Mouse (Mus musculus): ENCODE measurements around the gene Trim8. TPM values are rescaled to one million over a fixed set of nuclear protein-coding genes. Genes with fewer than 3 reads are reported as not detected.

Gene Trim8
- 22.1 and 25.9 TPM in 2 replicates for polyA plus RNA-seq (2011; ENCODE audit: insufficient read length, low read depth, missing spikeins)

DNA sequence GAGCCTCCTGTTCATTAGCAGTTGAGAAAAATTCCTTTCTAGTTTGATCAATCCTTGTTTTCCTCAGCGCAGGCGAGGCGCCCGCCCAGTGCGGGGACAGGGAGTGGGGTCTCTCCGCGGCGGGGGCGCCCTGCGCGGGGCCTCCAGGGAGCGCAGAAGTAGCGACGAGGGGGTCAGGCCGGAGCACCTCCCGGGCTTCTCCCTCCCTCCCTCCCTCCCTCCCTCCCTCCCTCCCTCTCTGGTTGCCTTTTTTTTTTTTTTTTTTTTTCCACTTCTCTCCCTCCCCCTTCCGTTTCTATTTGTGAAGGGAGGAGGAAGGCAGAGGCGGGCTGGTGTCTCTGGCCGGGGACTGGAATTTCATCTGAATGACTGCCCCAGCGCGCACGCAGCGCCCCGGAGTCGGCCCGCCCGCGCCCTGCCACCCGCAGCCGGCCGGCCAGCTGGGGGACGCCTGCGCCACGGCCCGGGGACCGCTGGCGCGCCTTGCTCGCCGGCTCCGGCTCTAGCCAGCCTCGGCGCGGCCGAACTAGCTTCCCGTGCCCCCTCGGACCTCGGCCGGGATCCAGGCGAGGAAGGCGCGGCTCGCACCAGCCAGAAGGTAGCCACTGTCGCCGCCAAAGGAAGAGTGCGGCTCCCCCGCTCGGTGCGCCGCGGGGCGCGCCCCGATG, at the start of gene Trim8:
Gene Trim8, plus strand, starts transcription at position 302 of the 668 bp plus-strand sequence.
- Histone ChIP-seq H3K4me3 (ENCODE audit: insufficient read depth, low read length) (peak within 1 kb of the TSS; percentile 76), H3K27ac (ENCODE audit: insufficient read depth, low read length) (peak within 1 kb of the TSS; percentile 100), H3K4me1 (ENCODE audit: control insufficient read depth, insufficient read depth, low read length) (0 out of 2 replicates have a peak, but pooled peaks cover 6% of the 10 kb centered on the region)
- TF ChIP-seq POLR2A (IDR thresholded peaks at IDR 0.05; ENCODE audit: low read depth, low read length) (peak; percentile 58), CTCF (IDR thresholded peaks at IDR 0.05; ENCODE audit: borderline replicate concordance, insufficient read depth, low read length) (no peak)

DNA sequence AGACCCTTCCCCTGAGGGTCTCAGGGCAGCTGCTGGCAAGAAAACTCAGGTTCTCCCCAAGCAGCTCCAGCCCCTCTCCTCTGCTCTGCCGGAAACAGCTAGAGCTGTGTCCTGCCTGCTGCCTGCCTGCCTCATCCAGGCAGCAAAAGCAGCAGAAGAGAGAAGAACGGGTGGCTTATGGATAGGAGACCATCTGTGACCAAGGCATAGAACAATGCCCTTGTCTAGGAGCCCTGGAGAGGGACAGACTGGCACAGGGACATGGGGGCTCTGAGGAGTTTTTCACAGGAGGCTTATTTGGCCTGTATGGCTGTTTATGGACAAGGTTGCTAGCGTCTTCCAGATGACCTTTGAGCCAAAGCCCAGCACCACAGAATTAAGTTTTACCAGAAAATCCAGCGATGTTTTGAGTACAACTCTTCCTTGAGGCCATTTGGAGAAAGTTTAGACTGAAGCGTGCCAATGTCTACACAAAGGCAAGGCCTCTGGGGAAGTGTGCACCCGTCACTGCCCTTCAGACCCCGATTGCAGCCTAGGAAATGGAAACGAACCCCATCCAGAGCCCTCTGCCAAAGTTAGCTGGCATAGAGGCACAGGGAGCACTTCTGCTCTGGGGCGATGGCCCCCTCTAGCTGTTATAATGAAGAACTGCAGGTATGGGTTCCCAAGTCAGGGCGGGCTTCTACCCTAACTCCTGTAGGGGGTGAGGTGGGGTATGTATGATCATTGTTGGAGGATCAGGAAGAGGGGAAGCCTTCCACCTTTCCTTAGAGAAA, 49.3 kb upstream of the Trim8 start:
- Histone ChIP-seq H3K27ac (ENCODE audit: insufficient read depth, low read length) (no peak overlapping the region), H3K4me1 (ENCODE audit: control insufficient read depth, insufficient read depth, low read length) (peaks cover 8% of the 10 kb centered on the region), H3K4me3 (ENCODE audit: insufficient read depth, low read length) (no peak overlapping the region)
- TF ChIP-seq POLR2A (IDR thresholded peaks at IDR 0.05; ENCODE audit: low read depth, low read length) (no peak), CTCF (IDR thresholded peaks at IDR 0.05; ENCODE audit: borderline replicate concordance, insufficient read depth, low read length) (peak; percentile 43; the same call in 1 of the 2 replicates)

DNA sequence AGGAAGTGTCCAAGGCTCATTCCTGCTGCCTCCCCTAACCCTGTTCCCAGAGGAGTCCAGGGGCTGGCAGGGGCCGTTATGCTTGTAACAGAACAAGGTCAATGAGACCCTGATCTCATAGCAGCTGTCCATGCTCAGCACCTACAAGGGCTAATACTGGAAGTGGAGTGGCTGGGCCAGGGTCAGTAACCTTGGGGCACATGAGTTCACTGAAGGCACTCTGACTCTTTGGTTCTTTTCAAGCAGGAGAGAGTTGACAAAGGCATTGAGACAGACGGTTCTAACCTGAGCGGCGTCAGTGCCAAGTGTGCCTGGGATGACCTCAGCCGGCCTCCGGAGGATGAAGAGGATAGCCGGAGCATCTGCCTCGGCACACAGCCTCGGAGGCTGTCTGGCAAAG, 48.6 kb upstream of the Trim8 start:
- H3K4me3 ChIP-seq (ENCODE audit: insufficient read depth, low read length), result no peak overlapping the region
- TF ChIP-seq CTCF (IDR thresholded peaks at IDR 0.05; ENCODE audit: borderline replicate concordance, insufficient read depth, low read length), result no peak
- no peak for TF ChIP-seq POLR2A (IDR thresholded peaks at IDR 0.05; ENCODE audit: low read depth, low read length)
- H3K4me1 ChIP-seq (ENCODE audit: control insufficient read depth, insufficient read depth, low read length), result peaks cover 6% of the 10 kb centered on the region
- no peak overlapping the region for H3K27ac ChIP-seq (ENCODE audit: insufficient read depth, low read length)

DNA sequence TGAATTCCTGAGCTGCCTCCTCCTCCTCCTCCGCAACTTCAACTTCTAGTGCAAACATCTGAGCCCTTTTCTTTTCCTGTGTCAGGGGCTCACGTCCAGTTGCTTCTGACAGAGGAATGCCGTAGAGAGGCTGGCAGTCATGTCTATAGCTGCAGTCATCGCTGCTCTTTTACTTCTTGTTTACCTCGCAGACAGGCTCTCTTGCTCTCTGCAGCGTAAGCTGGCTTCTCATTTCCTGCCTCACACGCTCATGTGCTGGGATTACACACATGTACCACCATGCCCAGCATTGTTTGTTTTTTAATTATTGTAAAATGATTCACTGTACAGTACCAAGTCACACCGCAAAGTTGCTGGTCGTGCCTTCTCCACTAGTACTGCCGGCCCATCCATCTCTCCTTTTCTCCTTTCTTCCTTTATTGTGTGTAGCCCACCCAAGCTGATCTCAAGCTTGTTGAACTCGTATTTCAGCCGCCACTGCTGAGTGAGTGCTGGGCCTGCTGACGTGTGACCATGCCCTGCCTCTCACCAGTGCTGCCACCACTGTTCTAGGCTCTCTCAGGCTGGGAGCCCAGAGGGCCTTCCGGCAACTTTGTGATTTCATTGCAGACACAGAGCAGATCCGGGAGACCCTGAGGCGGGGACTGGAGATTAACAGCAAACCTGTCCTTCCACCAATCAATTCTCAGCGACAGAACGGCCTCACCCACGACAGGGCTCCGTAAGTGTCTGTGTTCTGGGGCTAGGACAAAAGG, 47.2 kb upstream of the Trim8 start:
- TF ChIP-seq CTCF (IDR thresholded peaks at IDR 0.05; ENCODE audit: borderline replicate concordance, insufficient read depth, low read length), result no peak
- no peak for TF ChIP-seq POLR2A (IDR thresholded peaks at IDR 0.05; ENCODE audit: low read depth, low read length)
- Histone ChIP-seq H3K4me1 (ENCODE audit: control insufficient read depth, insufficient read depth, low read length) (peaks cover 3% of the 10 kb centered on the region; the same call in 1 of the 2 replicates), H3K27ac (ENCODE audit: insufficient read depth, low read length) (no peak overlapping the region), H3K4me3 (ENCODE audit: insufficient read depth, low read length) (no peak overlapping the region)

DNA sequence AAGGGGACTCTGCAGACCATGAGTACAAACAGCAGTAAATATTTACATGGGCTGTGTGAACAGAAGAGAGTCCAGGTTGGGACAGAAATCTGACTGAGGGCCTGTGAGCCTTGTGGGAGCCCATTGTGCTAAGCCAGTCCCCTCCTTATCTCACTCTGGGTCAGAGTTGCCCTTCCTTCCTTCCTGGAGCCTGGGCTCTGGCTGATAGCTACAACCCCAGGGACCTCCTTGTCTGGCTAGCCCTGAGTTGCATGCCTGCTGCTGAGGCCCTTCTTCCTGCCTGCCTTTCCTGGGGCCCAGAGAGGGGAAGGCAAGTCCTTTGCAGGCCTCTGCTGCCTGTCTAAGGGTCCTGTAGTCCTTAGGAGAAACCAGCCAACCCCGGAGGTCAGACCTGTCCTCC, 46.5 kb upstream of the Trim8 start:
- no peak overlapping the region for H3K4me3 ChIP-seq (ENCODE audit: insufficient read depth, low read length)
- TF ChIP-seq POLR2A (IDR thresholded peaks at IDR 0.05; ENCODE audit: low read depth, low read length), result no peak
- no peak for TF ChIP-seq CTCF (IDR thresholded peaks at IDR 0.05; ENCODE audit: borderline replicate concordance, insufficient read depth, low read length)
- H3K27ac ChIP-seq (ENCODE audit: insufficient read depth, low read length), result no peak overlapping the region

DNA sequence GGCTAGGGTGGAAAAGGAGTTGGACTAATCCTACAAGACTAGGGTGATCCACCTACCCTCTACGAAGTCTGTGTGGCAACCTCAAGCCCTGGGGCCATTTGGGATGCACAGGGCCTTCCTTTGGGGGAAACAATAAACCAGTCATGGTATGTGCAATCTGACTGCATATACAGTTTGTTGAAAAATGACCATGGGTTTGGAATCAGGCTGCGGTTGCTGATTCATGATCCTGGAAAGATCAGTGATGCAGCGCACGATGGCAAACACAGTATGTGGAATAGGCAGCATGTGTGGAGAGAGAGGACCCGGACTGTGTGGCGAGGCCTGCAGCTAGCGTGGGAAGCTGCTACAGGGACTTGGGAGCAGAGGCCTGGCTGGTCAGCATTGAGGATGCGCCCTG, 45.9 kb upstream of the Trim8 start:
- H3K27ac ChIP-seq (ENCODE audit: insufficient read depth, low read length), result no peak overlapping the region
- TF ChIP-seq CTCF (IDR thresholded peaks at IDR 0.05; ENCODE audit: borderline replicate concordance, insufficient read depth, low read length), result no peak
- TF ChIP-seq POLR2A (IDR thresholded peaks at IDR 0.05; ENCODE audit: low read depth, low read length), result no peak
- H3K4me3 ChIP-seq (ENCODE audit: insufficient read depth, low read length), result no peak overlapping the region
- peaks cover 6% of the 10 kb centered on the region; the same call in 1 of the 2 replicates for H3K4me1 ChIP-seq (ENCODE audit: control insufficient read depth, insufficient read depth, low read length)

More for the DNA sequence above, 46.5 kb upstream of the Trim8 start:
- H3K4me1 ChIP-seq (ENCODE audit: control insufficient read depth, insufficient read depth, low read length), result peaks cover 6% of the 10 kb centered on the region; the same call in 1 of the 2 replicates

DNA sequence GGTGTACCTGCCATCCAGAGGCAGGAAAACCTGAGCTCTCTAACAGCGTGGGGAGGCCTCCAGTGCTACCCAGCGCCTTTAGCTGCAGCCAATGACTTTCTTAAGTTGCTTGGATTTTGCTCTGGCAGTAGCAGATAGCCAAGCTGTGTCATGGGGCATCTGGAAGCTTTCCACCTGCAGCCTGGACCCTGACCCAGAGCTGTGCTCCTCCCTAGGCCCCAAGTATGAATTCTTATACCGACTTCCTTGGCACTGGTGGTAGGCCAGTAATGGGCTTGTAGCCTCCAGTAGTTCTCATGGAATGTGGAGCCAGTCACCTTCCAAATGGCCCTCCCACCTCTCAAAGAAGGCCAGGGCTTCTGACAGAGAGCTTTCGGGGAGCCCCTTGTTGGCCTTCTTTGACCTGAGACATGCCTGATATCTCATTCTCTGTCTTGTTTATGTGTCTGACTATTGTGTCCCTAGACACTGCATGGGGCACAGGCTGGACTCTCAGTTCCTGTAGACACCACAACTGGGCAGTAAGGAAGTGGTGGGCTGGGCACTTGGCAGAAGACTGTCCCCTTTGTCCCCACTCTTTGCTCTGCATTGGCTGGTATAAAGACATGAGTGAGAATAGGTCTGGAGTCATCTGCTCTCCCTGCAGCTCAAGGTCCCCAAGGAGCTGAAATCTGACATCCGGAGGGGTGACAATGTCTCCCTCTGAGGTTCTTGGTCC, 45.3 kb upstream of the Trim8 start:
- no peak overlapping the region for H3K4me3 ChIP-seq (ENCODE audit: insufficient read depth, low read length)
- TF ChIP-seq POLR2A (IDR thresholded peaks at IDR 0.05; ENCODE audit: low read depth, low read length) (no peak), CTCF (IDR thresholded peaks at IDR 0.05; ENCODE audit: borderline replicate concordance, insufficient read depth, low read length) (no peak)
- no peak overlapping the region for H3K27ac ChIP-seq (ENCODE audit: insufficient read depth, low read length)
- H3K4me1 ChIP-seq (ENCODE audit: control insufficient read depth, insufficient read depth, low read length), result peaks cover 6% of the 10 kb centered on the region; the same call in 1 of the 2 replicates

DNA sequence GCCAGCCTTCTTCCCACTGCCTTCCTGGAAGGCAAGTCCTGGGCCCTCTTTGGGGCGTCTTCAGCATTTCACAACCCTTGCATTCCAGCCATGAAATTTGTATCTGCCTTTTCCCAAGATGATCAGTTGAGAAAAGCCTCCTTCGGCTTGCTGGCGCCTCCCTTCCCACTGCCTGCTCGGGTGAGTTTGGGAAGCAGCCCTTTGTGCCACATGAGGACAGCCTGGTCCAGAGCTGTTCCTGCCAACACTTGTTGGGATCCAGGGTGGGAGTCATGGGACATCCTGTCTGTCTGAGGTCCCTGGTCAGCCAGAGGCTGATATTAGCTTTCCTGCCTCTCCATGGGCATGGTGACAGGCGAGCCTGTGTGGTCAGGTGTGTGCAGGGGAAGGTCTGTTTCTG, 43.7 kb upstream of the Trim8 start:
- TF ChIP-seq POLR2A (IDR thresholded peaks at IDR 0.05; ENCODE audit: low read depth, low read length) (no peak), CTCF (IDR thresholded peaks at IDR 0.05; ENCODE audit: borderline replicate concordance, insufficient read depth, low read length) (no peak)
- Histone ChIP-seq H3K4me1 (ENCODE audit: control insufficient read depth, insufficient read depth, low read length) (peaks cover 6% of the 10 kb centered on the region; the same call in 1 of the 2 replicates), H3K4me3 (ENCODE audit: insufficient read depth, low read length) (no peak overlapping the region), H3K27ac (ENCODE audit: insufficient read depth, low read length) (no peak overlapping the region)

DNA sequence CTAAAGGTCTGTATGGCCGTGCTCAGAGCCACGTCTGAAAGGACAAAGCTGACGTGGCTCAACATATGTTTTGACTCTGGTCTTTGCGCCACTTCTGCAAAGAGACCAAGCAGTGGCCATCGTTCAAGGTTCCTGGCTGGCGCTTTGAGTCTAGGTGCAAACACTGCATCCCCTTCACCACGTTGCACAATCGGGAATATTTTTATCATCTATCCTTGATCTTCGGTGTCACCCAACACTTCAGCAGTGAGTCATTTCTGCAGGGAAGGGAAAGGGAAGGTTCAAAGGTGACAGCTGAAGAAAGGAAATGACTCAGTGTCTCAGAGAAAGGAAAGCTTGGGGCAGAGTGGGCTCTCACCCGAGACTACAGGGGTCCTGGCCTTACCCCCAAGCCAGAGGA, 42.2 kb upstream of the Trim8 start:
- Histone ChIP-seq H3K4me3 (ENCODE audit: insufficient read depth, low read length) (no peak overlapping the region), H3K27ac (ENCODE audit: insufficient read depth, low read length) (no peak overlapping the region), H3K4me1 (ENCODE audit: control insufficient read depth, insufficient read depth, low read length) (peaks cover 6% of the 10 kb centered on the region; the same call in 1 of the 2 replicates)
- no peak for TF ChIP-seq POLR2A (IDR thresholded peaks at IDR 0.05; ENCODE audit: low read depth, low read length)
- no peak for TF ChIP-seq CTCF (IDR thresholded peaks at IDR 0.05; ENCODE audit: borderline replicate concordance, insufficient read depth, low read length)
